Mouse (Mus musculus) gastrocnemius, postnatal 10 days (tissue): Measurements from ENCODE around the gene Frmd3. TPM values are rescaled to one million over a fixed set of nuclear protein-coding genes. Genes with fewer than 3 reads are reported as not detected.
"Not testable (repeated sequence)": the region's sequence is repeated elsewhere in the genome, so short reads cannot be mapped to it uniquely, and the experiment has no call there.

Source experiments
- DNase-seq: peaks from one replicate; pipeline ENCODE4 v3.0.0; 2021; ENCODE audit warnings: mixed read lengths
- long read RNA-seq, 2 experiments: library from polyadenylated mRNA; stranded (forward); transcript quantifications; one replicate each; pipeline ENCODE4 v2.0.0; 2021
- total RNA-seq, 2 experiments: library from RNA; stranded (reverse); gene quantifications; 2 replicates each; pipeline ENCODE4 v1.2.3; 2021

The Frmd3 gene
- 1 to 10 TPM; 2.4 to 2.9 TPM for total RNA-seq
- long read RNA-seq, experiment 1, full-length matches to known transcripts, result 4 of 5 reads
- long read RNA-seq, experiment 1, partial matches to known transcripts, result 0 of 5 reads
- long read RNA-seq, experiment 1, other reads (novel, unspliced or antisense), result 1 of 5 reads
- long read RNA-seq, experiment 2, full-length matches to known transcripts, result 4 of 4 reads
- long read RNA-seq, experiment 2, partial matches to known transcripts, result 0 of 4 reads
- long read RNA-seq, experiment 2, other reads (novel, unspliced or antisense), result 0 of 4 reads

GRCm38 (mm10) chr4:74013211-74014047, at the start of gene Frmd3:
TSS of gene Frmd3 (plus strand) at chr4:74013442.
- peak; percentile 36 for DNase-seq

DNA sequence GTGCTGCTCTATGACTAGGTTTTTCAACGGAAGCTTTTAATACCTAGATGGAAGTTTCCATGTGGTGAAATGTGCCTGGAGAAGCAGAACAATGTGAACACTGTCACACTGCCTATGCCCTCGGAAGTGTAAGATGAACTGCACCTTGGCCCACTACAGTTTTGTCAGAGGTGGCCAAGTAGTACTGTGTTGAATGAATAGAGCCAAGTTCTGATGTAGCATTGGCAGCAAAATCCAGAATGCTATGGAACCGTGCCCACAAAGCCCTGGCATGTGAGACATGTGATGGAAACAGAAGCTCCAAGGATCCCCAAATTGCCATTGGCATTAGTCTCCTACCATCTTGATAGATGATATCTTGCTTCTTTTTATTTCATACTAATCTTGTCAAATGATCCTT, 32.8 kb upstream of the Frmd3 start:
- peak; percentile 31 for DNase-seq

DNA sequence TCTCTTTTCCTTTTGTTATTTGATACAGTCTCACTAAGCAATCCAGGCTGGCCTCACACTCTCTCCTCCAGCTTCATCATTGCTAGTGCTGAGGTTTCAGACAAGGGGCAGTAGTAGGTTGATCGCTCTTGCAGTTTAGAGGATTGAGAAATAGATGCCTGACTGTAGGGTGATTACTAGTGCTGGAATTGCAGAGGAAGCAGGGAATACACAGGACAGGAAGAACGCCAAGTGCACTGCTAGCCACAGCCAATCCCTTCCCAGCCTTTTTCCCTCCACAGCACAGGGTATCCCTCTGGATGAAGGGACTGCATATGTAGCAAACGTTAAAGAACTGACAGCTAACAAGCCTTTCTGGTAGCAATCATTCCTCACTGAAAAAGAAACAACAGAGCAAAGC, 965 bp upstream of the Frmd3 start:
- DNase-seq, result no peak

DNA sequence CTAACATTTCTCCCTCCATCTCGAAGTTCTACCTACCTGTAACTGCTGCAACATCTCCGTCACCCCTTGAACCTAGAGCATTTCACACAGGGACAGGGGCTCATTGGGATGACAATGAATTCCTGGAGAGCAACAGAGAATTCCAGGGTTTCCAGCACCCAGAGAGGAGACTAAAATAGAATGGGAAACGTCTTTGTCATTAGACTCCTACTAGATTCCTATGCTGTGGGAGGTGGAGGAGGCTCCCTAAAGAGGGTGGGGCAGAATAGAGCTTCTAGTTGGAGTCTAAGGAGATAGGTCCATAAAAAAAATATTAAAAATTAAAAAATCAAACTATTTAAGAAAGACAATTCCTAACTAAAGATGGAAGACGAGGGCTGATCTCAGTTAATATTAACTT, 542 bp upstream of the Frmd3 start:
- no peak for DNase-seq

- DNase-seq, result peak; percentile 6
Measured at GRCm38 (mm10) chr4:74014048-74014500, 832 bp downstream of the Frmd3 start.

- DNase-seq, result no peak
Measured at GRCm38 (mm10) chr4:74020084-74020483, 6.8 kb downstream of the Frmd3 start.

GRCm38 (mm10) chr4:74043226-74043625, 30.0 kb downstream of the Frmd3 start:
- DNase-seq, result no peak

GRCm38 (mm10) chr4:74051692-74052091, 38.5 kb downstream of the Frmd3 start:
- DNase-seq, result no peak

DNA sequence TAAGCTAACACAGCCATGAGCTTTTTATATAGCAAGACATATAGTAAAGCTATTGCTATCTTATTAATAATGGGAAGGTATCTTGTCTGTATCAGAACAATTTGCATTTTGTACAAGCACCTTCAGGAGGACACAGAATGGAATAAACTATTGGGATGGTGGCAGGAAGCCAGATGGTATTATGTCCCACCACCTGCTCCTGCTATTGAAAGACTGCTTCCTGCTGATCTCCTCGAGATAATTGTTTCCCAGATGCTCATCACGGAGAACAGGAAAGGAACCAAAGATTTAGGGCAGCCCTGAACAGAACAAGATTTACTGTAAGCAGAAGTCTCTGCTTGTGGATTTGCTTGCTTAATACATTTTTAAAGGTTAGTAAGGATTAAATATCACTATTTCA, 63.5 kb downstream of the Frmd3 start:
- no peak for DNase-seq

GRCm38 (mm10) chr4:74110816-74111215, 97.6 kb downstream of the Frmd3 start:
- DNase-seq, result no peak

DNA sequence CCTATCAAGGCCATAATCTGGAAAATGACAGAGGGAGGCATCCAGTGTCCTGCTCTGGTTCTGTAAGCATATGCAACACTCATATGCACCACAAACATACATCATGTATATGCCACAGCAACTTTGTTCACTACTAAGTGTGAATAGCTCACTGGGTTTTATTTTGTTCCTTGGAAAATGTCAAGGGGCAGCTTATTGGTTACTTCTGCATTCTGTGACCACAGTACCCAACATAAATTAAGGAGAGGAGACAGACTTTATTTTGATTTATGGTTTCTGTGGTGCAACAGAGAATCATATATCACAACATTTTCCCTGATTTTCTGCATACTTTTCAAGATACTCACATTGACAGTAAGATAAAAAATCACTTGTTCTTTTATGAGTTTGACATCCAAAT, 178.3 kb downstream of the Frmd3 start:
- no peak for DNase-seq

- DNase-seq, result no peak
Measured at GRCm38 (mm10) chr4:74201281-74201811, 188.1 kb downstream of the Frmd3 start.

GRCm38 (mm10) chr4:74221780-74222179, 208.5 kb downstream of the Frmd3 start:
- DNase-seq, result not testable (repeated sequence)

- no peak for DNase-seq
Measured at GRCm38 (mm10) chr4:74222360-74222759, 209.1 kb downstream of the Frmd3 start.

GRCm38 (mm10) chr4:74224210-74224609, 211.0 kb downstream of the Frmd3 start:
- DNase-seq, result no peak

GRCm38 (mm10) chr4:74230994-74231393, 217.8 kb downstream of the Frmd3 start:
- DNase-seq, result no peak

- peak; percentile 29 for DNase-seq
Measured at GRCm38 (mm10) chr4:74231405-74231804, 218.2 kb downstream of the Frmd3 start.

DNA sequence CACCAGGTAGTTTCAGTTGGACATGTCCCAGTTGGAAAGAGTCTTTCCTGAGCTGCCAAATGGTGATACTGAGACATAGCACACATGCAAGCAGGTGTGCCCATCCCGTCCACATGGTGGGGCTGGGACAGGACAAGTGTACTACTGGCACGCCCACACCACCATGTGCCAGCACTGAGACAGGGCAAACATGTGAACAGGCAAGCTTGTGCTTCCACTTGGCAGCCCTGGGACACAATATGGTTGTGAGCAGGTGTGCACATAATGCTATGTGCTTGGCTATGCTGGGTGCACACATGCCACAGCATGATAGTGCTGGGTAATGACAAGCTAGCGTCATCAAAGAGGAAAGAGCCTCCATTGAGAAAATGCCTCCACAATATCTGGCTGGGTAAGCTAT, 220.3 kb downstream of the Frmd3 start:
- no peak for DNase-seq

DNA sequence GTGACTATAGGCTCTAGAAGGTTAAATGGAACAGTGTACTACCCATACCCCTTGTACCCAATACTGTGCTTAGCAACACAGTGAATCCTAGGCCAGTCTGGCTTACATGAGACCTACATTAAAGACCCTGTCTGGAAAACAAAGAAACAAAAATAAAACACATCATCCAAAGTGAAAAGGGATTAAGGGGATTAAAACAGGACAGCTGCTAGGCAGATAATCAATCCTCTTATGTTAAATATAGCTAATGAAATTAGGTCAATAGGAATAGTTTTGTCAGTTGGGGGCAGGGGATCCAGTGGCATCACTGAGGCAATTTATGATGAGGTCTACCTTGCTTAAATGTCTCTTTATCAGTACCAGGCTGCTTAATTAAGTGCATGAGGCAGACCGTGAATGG, 228.9 kb downstream of the Frmd3 start, which contains the start of gene Kdm4c:
TSS of gene Kdm4c (plus strand) at position 322 of the 400 bp plus-strand sequence.
- DNase-seq, result no peak
